Mouse (Mus musculus): ENCODE data around the gene Abtb1.

Abtb1 gene

DNA sequence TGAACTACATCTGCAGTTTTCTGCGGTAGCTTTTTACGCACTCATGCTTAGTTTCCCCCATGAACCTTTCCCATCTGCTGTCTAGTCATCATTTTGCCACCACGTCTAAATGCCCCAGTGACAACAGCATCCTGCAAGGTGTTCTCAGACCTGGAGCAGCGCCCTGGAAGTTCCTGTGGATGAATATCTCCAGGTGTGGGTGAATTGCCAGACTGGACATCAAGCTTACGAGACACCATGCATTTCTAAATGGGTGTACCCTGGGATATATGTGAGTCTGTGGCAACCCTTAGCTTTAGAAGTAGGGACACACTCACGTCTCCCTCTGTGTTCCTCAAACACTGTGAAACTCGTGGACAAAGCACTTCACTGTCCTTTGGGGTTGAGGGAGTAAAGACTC lies 41.6 kb downstream of the Abtb1 start:
- no peak for DNase-seq

DNA sequence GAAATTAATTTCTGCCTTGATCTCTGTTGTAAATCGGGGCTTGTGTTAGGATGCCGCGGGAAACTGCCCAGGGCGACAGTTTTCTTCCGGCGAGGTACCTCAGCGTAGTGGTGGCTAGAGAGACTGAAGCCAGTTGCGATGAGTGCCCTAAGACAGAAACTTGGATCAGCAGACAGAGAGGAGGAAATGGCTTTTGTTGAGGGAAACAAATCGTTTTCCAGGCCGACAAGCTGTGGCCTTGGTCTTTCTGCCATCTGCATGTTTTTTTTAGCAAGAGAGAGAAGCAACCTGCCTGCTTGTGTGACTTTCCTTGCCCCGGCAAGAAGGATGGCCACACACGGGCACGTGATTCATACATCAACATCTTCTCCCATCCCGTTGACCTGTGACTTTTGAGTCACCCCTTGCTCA lies 47.2 kb downstream of the Abtb1 start:
- DNase-seq = no peak

DNA sequence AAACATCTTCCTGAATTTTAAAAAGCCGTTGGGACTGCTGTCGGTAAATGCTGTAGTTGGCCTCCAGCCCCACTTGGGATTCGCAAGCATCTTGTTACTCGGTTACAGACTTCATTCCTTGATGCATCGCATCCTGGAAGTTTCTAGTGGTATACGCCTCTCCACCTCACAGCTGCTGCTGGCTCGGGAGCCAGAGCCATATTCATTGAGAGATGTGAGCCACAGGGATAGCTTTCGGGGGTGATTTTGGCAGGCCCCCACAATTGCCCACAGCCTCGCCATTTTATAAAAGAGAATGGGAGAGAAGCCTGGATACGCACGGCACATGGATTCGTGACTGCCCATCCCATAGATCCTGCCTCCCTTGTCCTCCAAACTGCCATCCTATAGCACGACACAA lies 47.9 kb downstream of the Abtb1 start:
- no peak for DNase-seq

DNA sequence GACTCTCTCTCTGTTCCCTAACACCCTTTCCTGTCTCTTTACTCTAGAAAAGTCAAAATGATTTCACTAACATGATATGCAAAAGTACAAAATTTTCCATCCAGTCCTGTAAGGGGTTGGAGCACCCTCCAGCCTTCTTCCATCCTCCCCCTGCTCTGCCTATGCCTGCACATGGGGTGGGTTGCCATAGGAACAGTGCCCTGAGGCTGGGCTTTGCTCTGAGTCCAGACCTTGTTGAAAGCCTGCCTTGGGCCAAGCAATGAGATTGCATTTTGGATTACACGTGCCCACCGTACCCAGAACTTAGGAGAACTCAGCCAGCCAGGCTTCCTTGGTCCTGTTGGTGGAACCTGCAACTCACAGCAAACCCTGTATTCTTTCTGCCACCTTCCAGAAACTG lies 48.5 kb downstream of the Abtb1 start:
- DNase-seq = no peak

DNA sequence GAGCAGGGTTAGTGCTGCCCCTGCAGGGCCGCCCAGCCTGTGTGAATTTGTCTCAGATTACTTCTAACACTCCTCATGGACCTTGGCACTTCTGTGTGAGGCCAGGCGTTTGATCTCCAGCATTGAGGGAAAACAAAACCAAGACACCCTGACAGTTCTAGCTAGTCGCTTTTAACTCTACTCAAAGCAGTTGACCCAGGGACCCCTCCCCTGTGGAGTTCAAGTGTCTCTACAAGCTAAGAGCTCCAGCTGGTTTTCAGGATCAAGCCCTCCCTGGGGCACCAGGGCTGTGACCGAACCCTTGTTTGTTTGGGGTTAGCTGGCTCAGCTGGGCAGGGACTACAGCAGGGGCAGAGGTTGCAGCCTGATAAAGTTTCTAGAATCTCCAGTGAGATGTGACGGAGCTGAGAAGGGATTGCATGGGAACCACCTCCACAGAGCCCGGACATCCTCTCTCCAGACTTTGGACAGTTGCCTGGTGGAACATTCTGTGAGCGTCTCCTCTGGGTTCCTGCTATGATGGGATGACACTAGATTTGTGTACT lies 49.6 kb downstream of the Abtb1 start:
- peak in 1 of 2 experiments; percentile 52 for DNase-seq

DNA sequence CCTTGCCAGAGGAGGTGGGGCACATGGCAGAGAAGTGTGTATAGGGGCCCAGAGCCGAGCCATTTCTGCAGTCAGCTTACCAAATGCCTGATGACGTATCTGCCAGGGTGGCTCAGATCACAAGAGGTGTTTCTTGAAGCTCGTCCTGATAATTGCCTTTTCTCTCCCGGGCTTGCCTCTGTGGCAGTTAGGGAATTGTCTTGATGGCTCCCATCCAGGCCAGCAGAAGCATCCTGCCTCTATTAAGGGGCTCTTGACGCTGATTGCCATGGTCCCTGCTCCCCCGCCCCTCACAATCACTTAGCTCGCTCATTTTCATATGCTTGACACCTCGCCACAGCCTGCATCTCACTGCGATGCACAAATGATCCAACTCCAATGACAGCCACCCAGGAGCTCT lies 50.5 kb downstream of the Abtb1 start:
- DNase-seq = no peak

DNA sequence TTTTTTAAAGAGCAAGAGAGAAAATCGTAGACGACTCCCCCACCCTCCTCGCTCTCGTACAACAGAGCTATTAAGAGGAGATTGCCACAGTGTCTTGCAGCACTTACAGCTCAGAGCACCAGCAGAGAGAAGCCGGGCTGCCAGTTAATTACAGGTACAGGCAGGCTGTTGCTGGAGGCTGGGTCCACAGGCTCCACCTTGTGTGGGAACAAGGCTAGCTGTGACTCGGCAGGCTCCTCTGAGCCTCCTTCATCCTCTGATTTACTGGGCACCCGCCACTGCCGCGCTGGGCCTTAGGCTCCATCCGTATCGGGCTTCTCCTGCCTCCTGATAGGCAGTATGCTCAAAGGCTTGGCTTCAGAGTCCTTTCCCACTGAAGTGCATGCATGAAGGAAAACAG lies 53.6 kb downstream of the Abtb1 start:
- no peak for DNase-seq

DNA sequence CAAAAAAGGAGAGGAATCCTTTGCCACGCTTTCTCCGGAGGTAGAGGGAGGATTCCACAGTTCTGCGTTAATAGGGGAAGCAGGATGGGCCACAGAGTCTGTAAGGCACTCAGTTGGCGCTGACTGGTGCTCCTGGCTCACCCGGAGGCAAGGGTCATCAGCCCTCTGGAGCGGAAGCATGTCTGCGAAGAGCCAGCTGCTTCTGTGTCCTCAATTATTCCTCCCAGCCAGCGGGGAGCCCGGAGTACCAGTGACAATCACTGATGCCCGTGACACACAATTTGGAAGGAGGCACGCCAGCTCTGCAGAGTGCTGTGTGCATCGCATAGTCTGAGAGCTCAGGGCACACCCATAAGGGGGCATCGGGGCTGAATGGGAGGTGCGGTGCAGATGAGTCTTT lies 54.3 kb downstream of the Abtb1 start:
- no peak for DNase-seq

DNA sequence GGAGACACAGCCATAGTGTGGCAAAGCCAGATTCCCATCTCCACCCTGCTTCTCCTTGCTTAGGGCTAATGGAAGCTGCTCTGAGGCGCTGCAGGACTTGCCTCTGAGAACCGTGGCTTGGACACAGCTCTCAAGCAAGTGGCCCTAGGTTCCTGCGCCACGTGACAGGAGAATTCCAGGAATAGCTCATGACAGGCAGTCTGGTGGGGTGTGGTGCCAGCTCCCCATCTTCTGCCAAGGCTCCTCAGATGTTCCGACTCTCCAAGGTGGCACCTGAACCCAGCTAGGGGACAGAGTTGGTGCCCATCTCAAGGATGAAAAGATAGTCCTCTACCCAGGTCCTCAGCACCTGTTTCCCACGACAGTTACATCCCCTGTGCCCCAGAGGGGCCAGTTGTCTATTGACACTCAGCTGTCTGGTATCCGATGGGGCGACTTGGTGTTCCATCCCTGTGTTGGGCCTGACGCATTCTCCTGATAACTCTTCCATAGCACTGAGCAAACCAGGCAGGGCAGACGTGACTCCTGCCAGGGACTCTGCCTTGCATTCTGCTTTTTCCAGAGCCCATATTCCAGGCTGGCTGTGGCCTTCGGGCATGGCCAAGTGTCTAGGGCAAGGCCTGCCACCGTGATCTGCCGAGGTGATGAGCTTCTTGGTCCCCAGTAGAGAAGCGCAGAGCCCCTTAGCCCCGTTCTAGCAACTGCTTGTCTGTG lies 54.9 kb downstream of the Abtb1 start:
- DNase-seq = peak in 1 of 2 experiments; percentile 39
